17 mouse cellular contexts compared by ENCODE assay signal in genomic region chr3:58517258-58517657, GRCm38 (mm10). TPM values are rescaled to one million over a fixed set of nuclear protein-coding genes. Genes with fewer than 3 reads are reported as not detected.
DNase-seq lines count a peak whose midpoint lies in the region; ATAC-seq and TF ChIP-seq lines count a peak whose summit lies in the region.
"Had no signal": no experiment of that assay in that cellular context is flagged by ENCODE, and none has a peak within 500 bp of the region (broad histone marks: within the 10 kb centered on the region; RNA-seq: fewer than 3 reads in every experiment).

No protein-coding gene starts in this region.

- no peak for TF ChIP-seq CTCF in gastrocnemius, adult 2 months (IDR thresholded peaks at IDR 0.05)

- 38% methylated on average over 5 of the region's 5 CpGs for WGBS in liver, embryonic 12.5 days (ENCODE audit: insufficient replicate concordance)

- peaks cover 18% of the 10 kb centered on the region for H3K36me3 ChIP-seq in liver, embryonic 12.5 days

- intact Hi-C loops in gastrocnemius, adult 2 months (cut with DNase I) = no loop called here

- H3K9ac ChIP-seq in liver, embryonic 12.5 days = no peak overlapping the region
- H3K9ac ChIP-seq: embryonic facial prominence, embryonic 13.5 days; hindbrain, embryonic 15.5 days; kidney, embryonic 15.5 days; liver, embryonic 15.5 days; midbrain, embryonic 12.5 days had no signal

- peak overlapping the region; percentile 64 for H3K27ac ChIP-seq in gastrocnemius, adult 2 months
- 0 out of 2 replicates have a peak overlapping the region, but pooled peaks have one; percentile 20 for H3K27ac ChIP-seq in liver, embryonic 12.5 days
- H3K27ac ChIP-seq: embryonic facial prominence, embryonic 13.5 days; hindbrain, embryonic 15.5 days; kidney, embryonic 15.5 days; liver, embryonic 15.5 days; midbrain, embryonic 12.5 days had no signal

- no peaks in the 10 kb centered on the region for H3K27me3 ChIP-seq in liver, embryonic 12.5 days (replicated peaks)
- H3K27me3 ChIP-seq: embryonic facial prominence, embryonic 13.5 days; hindbrain, embryonic 15.5 days; kidney, embryonic 15.5 days; liver, embryonic 15.5 days; midbrain, embryonic 12.5 days had no signal

- no peak overlapping the region for H3K4me3 ChIP-seq in gastrocnemius, adult 2 months
- no peak overlapping the region for H3K4me3 ChIP-seq in liver, embryonic 12.5 days
- H3K4me3 ChIP-seq: embryonic facial prominence, embryonic 13.5 days; hindbrain, embryonic 15.5 days; kidney, embryonic 15.5 days; liver, embryonic 15.5 days; midbrain, embryonic 12.5 days had no signal

- H3K4me1 ChIP-seq in liver, embryonic 12.5 days = peaks cover 8% of the 10 kb centered on the region
- H3K4me1 ChIP-seq: embryonic facial prominence, embryonic 13.5 days; hindbrain, embryonic 15.5 days; kidney, embryonic 15.5 days; midbrain, embryonic 12.5 days had no signal

- DNase-seq in gastrocnemius, adult 2 months = no peak
- DNase-seq in gastrocnemius, postnatal 4 days (ENCODE audit: low spot score in 2 of 2) = no peak
- DNase-seq in CD4-positive, CD25-positive, alpha-beta regulatory T cell, adult 2 months (ENCODE audit: low read depth, low spot score) = peak; percentile 75
- DNase-seq in spleen, adult 12 weeks (ENCODE audit: low spot score) = peak; percentile 44
- DNase-seq in urinary bladder, postnatal 14 days (ENCODE audit: low spot score) = no peak
- DNase-seq in kidney, adult 9 months = no peak
- no peak for DNase-seq in c-Kit-positive CD71-positive TER-119-positive erythroid progenitor cells, embryonic 14.5 days (ENCODE audit: low spot score)
- DNase-seq: cerebellum, adult 8-10 months; gastrocnemius, postnatal 10 days; retina, postnatal 1 day had no signal

- ATAC-seq in liver, embryonic 12.5 days = no peak
- ATAC-seq: forebrain, embryonic 14.5 days had no signal

- no peaks in the 10 kb centered on the region for H3K9me3 ChIP-seq in liver, embryonic 12.5 days (replicated peaks)
- H3K9me3 ChIP-seq: embryonic facial prominence, embryonic 13.5 days; hindbrain, embryonic 15.5 days; kidney, embryonic 15.5 days; liver, embryonic 15.5 days; midbrain, embryonic 12.5 days had no signal

- no peak overlapping the region for H3K4me2 ChIP-seq in liver, embryonic 12.5 days
- H3K4me2 ChIP-seq: embryonic facial prominence, embryonic 13.5 days; hindbrain, embryonic 15.5 days; kidney, embryonic 15.5 days; liver, embryonic 15.5 days; midbrain, embryonic 12.5 days had no signal

RNA-seq across cellular contexts. Expression of gene Eif2a, which starts 8.4 kb away (rescaled TPM):
- 10 to 100 TPM; 48.9 to 54.8 TPM for total RNA-seq in gastrocnemius, adult 2 months (2021)
- total RNA-seq in gastrocnemius, postnatal 4 days (2021) = 10 to 100 TPM; 57.6 to 59.2 TPM
- 40.0 and 41.1 TPM in 2 replicates for polyA plus RNA-seq in liver, embryonic 12.5 days (2016; fragmentation: Nextera tagmentation; extraction: Ambion mirVana)

RNA-seq across cellular contexts. Expression of gene Serp1, which starts 8.4 kb away (rescaled TPM):
- 1 to 10 TPM; 6.4 to 8.0 TPM for total RNA-seq in gastrocnemius, adult 2 months (2021)
- 10 to 100 TPM; 29.5 to 31.1 TPM for total RNA-seq in gastrocnemius, postnatal 4 days (2021)
- polyA plus RNA-seq in liver, embryonic 12.5 days (2016; fragmentation: Nextera tagmentation; extraction: Ambion mirVana) = 121 and 123 TPM in 2 replicates

RNA-seq across cellular contexts. Expression of gene Selenot, which starts 59.2 kb away (rescaled TPM):
- 100 to 1,000 TPM; 119 to 136 TPM for total RNA-seq in gastrocnemius, adult 2 months (2021)
- 10 to 100 TPM; 65.9 to 68.6 TPM for total RNA-seq in gastrocnemius, postnatal 4 days (2021)
- polyA plus RNA-seq in liver, embryonic 12.5 days (2016; fragmentation: Nextera tagmentation; extraction: Ambion mirVana) = 15.3 and 17.0 TPM in 2 replicates

Comparison
In these comparisons a context has a peak if more than half of its experiments do, and no peak if none do; other contexts are left out.
1. DNase-seq: peak in CD4-positive, CD25-positive, alpha-beta regulatory T cell, adult 2 months (single experiment) and spleen, adult 12 weeks (single experiment); none in gastrocnemius, adult 2 months (single experiment), gastrocnemius, postnatal 4 days (0 of 2), urinary bladder, postnatal 14 days (single experiment), kidney, adult 9 months (single experiment) and c-Kit-positive CD71-positive TER-119-positive erythroid progenitor cells, embryonic 14.5 days (single experiment).